Mouse (Mus musculus) heart, embryonic 14.5 days (tissue): Measurements from ENCODE around the gene Dnah7b. TPM values are rescaled to one million over a fixed set of nuclear protein-coding genes. Genes with fewer than 3 reads are reported as not detected.

Experiments
- polyA plus RNA-seq: library from polyadenylated mRNA; unstranded; fragments of >200 nt; fragmentation: Nextera tagmentation; extraction: Ambion mirVana; gene quantifications from 2 replicates; pipeline ENCODE4 v1.2.1, GENCODE M21; 2014

Dnah7b gene
- polyA plus RNA-seq, 1 experiment from 2014 or later: 1.8 TPM

Other genes with a start within 250 kb of the Dnah7b start
- not detected in 2 replicates for gene Gm5269, start 176.0 kb upstream of the Dnah7b start, polyA plus RNA-seq
- gene Slc40a1, start 139.8 kb upstream of the Dnah7b start, polyA plus RNA-seq: 22.7 and 26.0 TPM in 2 replicates